Mouse (Mus musculus): Measurements from ENCODE around the gene Cox5b. TPM values are rescaled to one million over a fixed set of nuclear protein-coding genes. Genes with fewer than 3 reads are reported as not detected.

Cox5b gene
- polyA plus RNA-seq, 1 experiment from 2014 or later = 811 TPM

GRCm38 (mm10) chr1:36739231-36739630, 48.0 kb downstream of the Cox5b start:
- Histone ChIP-seq H3K9ac (no peak overlapping the region), H3K9me3 (ENCODE audit: control insufficient read depth, low read length) (no peaks in the 10 kb centered on the region), H3K27me3 (ENCODE audit: control insufficient read depth, insufficient read depth, low read length) (no peaks in the 10 kb centered on the region), H3K27ac (no peak overlapping the region), H3K4me3 (replicated peaks; ENCODE audit: low read length) (no peak overlapping the region), H3K4me2 (replicated peaks) (no peak overlapping the region), H3K4me1 (replicated peaks; ENCODE audit: control insufficient read depth, insufficient read depth, low read length) (peaks cover 4% of the 10 kb centered on the region), H3K36me3 (replicated peaks; ENCODE audit: control insufficient read depth, insufficient read depth) (no peaks in the 10 kb centered on the region)
- WGBS = 73% methylated on average over 5 of the region's 5 CpGs
- ATAC-seq (ENCODE audit: low FRiP score) = no peak
- DNase-seq (ENCODE audit: low spot score) = no peak

- no peak overlapping the region for H3K4me2 ChIP-seq (replicated peaks)
- no peaks in the 10 kb centered on the region for H3K9me3 ChIP-seq (ENCODE audit: control insufficient read depth, low read length)
- ATAC-seq (ENCODE audit: low FRiP score) (no peak), DNase-seq (ENCODE audit: low spot score) (no peak)
- H3K27me3 ChIP-seq (ENCODE audit: control insufficient read depth, insufficient read depth, low read length) = no peaks in the 10 kb centered on the region
- peaks cover 11% of the 10 kb centered on the region for H3K4me1 ChIP-seq (replicated peaks; ENCODE audit: control insufficient read depth, insufficient read depth, low read length)
- no peak overlapping the region for H3K9ac ChIP-seq
- no peak overlapping the region for H3K4me3 ChIP-seq (replicated peaks; ENCODE audit: low read length)
- no peak overlapping the region for H3K27ac ChIP-seq
- H3K36me3 ChIP-seq (replicated peaks; ENCODE audit: control insufficient read depth, insufficient read depth) = no peaks in the 10 kb centered on the region
- WGBS = 83% methylated on average over 9 of the region's 9 CpGs
These were observed 51.8 kb downstream of the Cox5b start for GRCm38 (mm10) chr1:36743046-36743445.

Small RNA genes lying within 50 kb of the gene (microRNA-seq; reads per million reads assigned to microRNA genes)
- gene Gm24133 = not detected

Other genes starting within 250 kb of the Cox5b start
- gene Lman2l, start 246.2 kb upstream of the Cox5b start, polyA plus RNA-seq (2014; fragmentation: Nextera tagmentation; extraction: Ambion mirVana) = 41.8 and 41.9 TPM in 2 replicates
- 9.2 and 10.6 TPM in 2 replicates for gene Cnnm4, start 219.8 kb upstream of the Cox5b start, polyA plus RNA-seq (2014; fragmentation: Nextera tagmentation; extraction: Ambion mirVana)
- 6.1 and 6.8 TPM in 2 replicates for gene Cnnm3, start 179.6 kb upstream of the Cox5b start, polyA plus RNA-seq (2014; fragmentation: Nextera tagmentation; extraction: Ambion mirVana)
- 6.9 and 10.6 TPM in 2 replicates for gene Ankrd23, start 154.6 kb upstream of the Cox5b start, polyA plus RNA-seq (2014; fragmentation: Nextera tagmentation; extraction: Ambion mirVana)
- gene Gm42417, start 152.0 kb upstream of the Cox5b start, polyA plus RNA-seq (2014; fragmentation: Nextera tagmentation; extraction: Ambion mirVana) = 0.23 and 1.1 TPM in 2 replicates
- 23.9 and 26.9 TPM in 2 replicates for gene Ankrd39, start 144.0 kb upstream of the Cox5b start, polyA plus RNA-seq (2014; fragmentation: Nextera tagmentation; extraction: Ambion mirVana)
- 3.1 and 3.8 TPM in 2 replicates for gene Sema4c, start 133.1 kb upstream of the Cox5b start, polyA plus RNA-seq (2014; fragmentation: Nextera tagmentation; extraction: Ambion mirVana)
- not detected in 2 replicates for gene Fam178b, start 8.3 kb upstream of the Cox5b start, polyA plus RNA-seq (2014; fragmentation: Nextera tagmentation; extraction: Ambion mirVana)
- gene 4933424G06Rik, start 18.7 kb downstream of the Cox5b start, polyA plus RNA-seq (2014; fragmentation: Nextera tagmentation; extraction: Ambion mirVana) = 0.48 and 0.54 TPM in 2 replicates
- gene Actr1b, start 23.0 kb downstream of the Cox5b start, polyA plus RNA-seq (2014; fragmentation: Nextera tagmentation; extraction: Ambion mirVana) = 95.0 and 97.4 TPM in 2 replicates
- 0.69 and 2.3 TPM in 2 replicates for gene Zap70, start 70.3 kb downstream of the Cox5b start, polyA plus RNA-seq (2014; fragmentation: Nextera tagmentation; extraction: Ambion mirVana)